Mouse (Mus musculus) cerebellum, postnatal 36 days (tissue): ENCODE results near the gene Slc16a2.
A peak's percentile ranks its signal among the peaks of the same experiment; 100 is the strongest.
"Not testable (repeated sequence)": the region's sequence is repeated elsewhere in the genome, so short reads cannot be mapped to it uniquely, and the experiment has no call there.

Experiments
- DNase-seq, 2 experiments: peaks; one replicate each; pipeline ENCODE4 v3.0.0; 2021 to 2022; ENCODE audit warnings: mixed read lengths in 2 of 2

Slc16a2 gene

GRCm38 (mm10) chrX:103733091-103733490 lies 88.7 kb downstream of the Slc16a2 start:
- DNase-seq = no peak

- DNase-seq = no peak
Measured at GRCm38 (mm10) chrX:103732033-103732703, 89.6 kb downstream of the Slc16a2 start.

- no peak for DNase-seq
Measured at GRCm38 (mm10) chrX:103722437-103722836, 99.3 kb downstream of the Slc16a2 start.

- DNase-seq = no peak
Measured at GRCm38 (mm10) chrX:103719618-103720185, 102.1 kb downstream of the Slc16a2 start.

- no peak for DNase-seq
Measured at GRCm38 (mm10) chrX:103712922-103713321, 108.9 kb downstream of the Slc16a2 start.

- DNase-seq = no peak
Measured at GRCm38 (mm10) chrX:103709671-103710070, 112.1 kb downstream of the Slc16a2 start.

GRCm38 (mm10) chrX:103708592-103708991 lies 113.2 kb downstream of the Slc16a2 start:
- no peak for DNase-seq

GRCm38 (mm10) chrX:103704611-103705010 lies 117.2 kb downstream of the Slc16a2 start:
- no peak for DNase-seq

- DNase-seq = peak in 1 of 2 experiments; percentile 11
Measured at GRCm38 (mm10) chrX:103704024-103704423, 117.8 kb downstream of the Slc16a2 start.

GRCm38 (mm10) chrX:103697796-103698195 lies 124.0 kb downstream of the Slc16a2 start:
- no peak for DNase-seq

- DNase-seq = no peak
Measured at GRCm38 (mm10) chrX:103696081-103696519, 125.7 kb downstream of the Slc16a2 start.

GRCm38 (mm10) chrX:103695165-103695996 lies 126.4 kb downstream of the Slc16a2 start:
- DNase-seq = peak; percentile 42 to 56

GRCm38 (mm10) chrX:103694787-103695164 lies 127.0 kb downstream of the Slc16a2 start:
- DNase-seq = no peak

- DNase-seq = no peak
Measured at GRCm38 (mm10) chrX:103694381-103694780, 127.4 kb downstream of the Slc16a2 start.

GRCm38 (mm10) chrX:103692916-103693315 lies 128.9 kb downstream of the Slc16a2 start:
- DNase-seq = no peak

GRCm38 (mm10) chrX:103688551-103688950 lies 133.2 kb downstream of the Slc16a2 start:
- peak; percentile 26 to 30 for DNase-seq

- no peak for DNase-seq
Measured at GRCm38 (mm10) chrX:103674674-103675073, 147.1 kb downstream of the Slc16a2 start.

GRCm38 (mm10) chrX:103673761-103674160 lies 148.0 kb downstream of the Slc16a2 start:
- no peak for DNase-seq

GRCm38 (mm10) chrX:103670245-103670644 lies 151.5 kb downstream of the Slc16a2 start:
- no peak for DNase-seq

- not testable (repeated sequence) for DNase-seq
Measured at GRCm38 (mm10) chrX:103664445-103664844, 157.3 kb downstream of the Slc16a2 start.

- no peak for DNase-seq
Measured at GRCm38 (mm10) chrX:103658985-103659384, 162.8 kb downstream of the Slc16a2 start.

- DNase-seq = no peak
Measured at GRCm38 (mm10) chrX:103653021-103653420, 168.8 kb downstream of the Slc16a2 start.

- no peak for DNase-seq
Measured at GRCm38 (mm10) chrX:103652048-103652447, 169.7 kb downstream of the Slc16a2 start.
